Mouse (Mus musculus) midbrain, postnatal 0 days (tissue): ENCODE measurements around the gene Rps6kb1. TPM values are rescaled to one million over a fixed set of nuclear protein-coding genes. Genes with fewer than 3 reads are reported as not detected.

Experiments used
- ATAC-seq: fragments of 200-750 bp; cut with Nextera tagmentation; 2 replicates; pipeline ENCODE4 v1.8.0; 2017; ENCODE audit warnings: moderate number of reproducible peaks, mild to moderate bottlenecking, moderate TSS enrichment, moderate library complexity; ENCODE audit not compliant: low FRiP score
- DNase-seq: peaks from one replicate; pipeline ENCODE4 v3.0.0-alpha.2; 2015; ENCODE audit warnings: low spot score
- H3K27ac ChIP-seq: fragments of 300-500 bp; sonication (generic); 2 replicates; pipeline ENCODE4 v1.5.1; 2014; ENCODE audit warnings: low read depth, mild to moderate bottlenecking, low read length, mixed read lengths
- H3K27me3 ChIP-seq: fragments of 300-500 bp; sonication (generic); 2 replicates; pipeline ENCODE4 v1.6.1; 2014; ENCODE audit warnings: low read length, control low read depth, mixed read lengths; ENCODE audit not compliant: insufficient read depth
- H3K36me3 ChIP-seq: fragments of 300-500 bp; sonication (generic); 2 replicates; pipeline ENCODE4 v1.6.1; 2014; ENCODE audit warnings: low read length, control low read depth, mixed read lengths; ENCODE audit not compliant: insufficient read depth
- H3K4me1 ChIP-seq: fragments of 300-500 bp; sonication (generic); 2 replicates; pipeline ENCODE4 v1.6.1; 2014; ENCODE audit warnings: mild to moderate bottlenecking, control low read depth, antibody characterized with exemption, low read length, mixed read lengths; ENCODE audit not compliant: insufficient read depth
- H3K4me2 ChIP-seq: fragments of 300-500 bp; sonication (generic); 2 replicates; pipeline ENCODE4 v1.6.1; 2014; ENCODE audit warnings: low read depth, mild to moderate bottlenecking, low read length, mixed read lengths; ENCODE audit not compliant: poor library complexity, severe bottlenecking
- H3K4me3 ChIP-seq: fragments of 300-500 bp; sonication (generic); 2 replicates; pipeline ENCODE4 v1.5.1; 2014; ENCODE audit warnings: low read depth, mild to moderate bottlenecking, low read length, moderate library complexity
- H3K9ac ChIP-seq: fragments of 300-500 bp; sonication (generic); replicated peaks from 2 replicates; pipeline ENCODE4 v1.6.1; 2014; ENCODE audit warnings: mild to moderate bottlenecking, low read length, moderate library complexity, mixed read lengths; ENCODE audit not compliant: poor library complexity, severe bottlenecking
- H3K9me3 ChIP-seq: fragments of 300-500 bp; sonication (generic); 2 replicates; pipeline ENCODE4 v1.6.1; 2016; ENCODE audit warnings: low read length, control low read depth
- CTCF ChIP-seq: IDR thresholded peaks from 2 replicates; pipeline ENCODE4 v1.5.1; 2016; ENCODE audit warnings: antibody characterized with exemption, mild to moderate bottlenecking
- WGBS: fragments of 180-500 bp; shearing (Covaris S2); extraction: QIAGEN DNeasy Blood & Tissue Kit; methylation state at CpG from one replicate; pipeline ENCODE4 v1.1.7; 2014; 5-methylcytosine and 5-hydroxymethylcytosine counted together
- polyA plus RNA-seq: library from polyadenylated mRNA; unstranded; fragments of >200 nt; fragmentation: Nextera tagmentation; extraction: Ambion mirVana; gene quantifications from 2 replicates; pipeline ENCODE4 v1.2.1, GENCODE M21; 2015
- total RNA-seq: library from RNA; depleted of rRNA; stranded (reverse); fragments of >200 nt; gene quantifications from 2 replicates; pipeline ENCODE4 v1.2.3, GENCODE M21; 2014

The Rps6kb1 gene
- total and polyA plus RNA-seq, 2 experiments from 2014 or later = 35.6 to 59.6 TPM

- Histone ChIP-seq H3K4me1 (no peaks in the 10 kb centered on the region; the same call in 1 of the 2 replicates), H3K27me3 (no peaks in the 10 kb centered on the region), H3K9ac (no peak overlapping the region), H3K4me2 (no peak overlapping the region), H3K9me3 (no peaks in the 10 kb centered on the region), H3K36me3 (no peaks in the 10 kb centered on the region), H3K4me3 (no peak overlapping the region), H3K27ac (no peak overlapping the region)
- no peak for DNase-seq
- ATAC-seq = no peak
- no peak for TF ChIP-seq CTCF
- 100% methylated on average over 1 of the region's 1 CpGs for WGBS
Observed at GRCm38 (mm10) chr11:86547412-86547811, 2.8 kb upstream of the Rps6kb1 start.

DNA sequence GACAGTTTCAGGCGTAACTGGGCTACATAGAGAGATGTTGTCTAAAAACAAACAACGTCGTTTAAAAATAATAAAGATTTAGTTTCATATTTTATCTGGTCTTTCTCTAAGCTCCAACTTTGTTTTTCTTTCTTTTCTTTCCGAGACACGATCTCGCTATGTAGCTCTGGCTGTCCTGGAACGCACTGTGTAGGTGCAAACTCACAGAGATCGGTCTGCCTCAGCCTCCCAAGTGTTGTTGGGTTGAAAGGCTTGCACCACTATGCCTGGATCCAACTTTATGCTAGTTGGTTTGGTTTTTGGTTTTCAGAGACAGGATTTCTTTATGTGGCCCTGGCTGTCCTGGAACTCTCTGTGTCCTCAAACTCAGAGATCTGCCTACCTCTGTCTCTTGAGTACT, 951 bp upstream of the Rps6kb1 start:
- no peaks in the 10 kb centered on the region for H3K36me3 ChIP-seq

GRCm38 (mm10) chr11:86543960-86544638, 506 bp downstream of the Rps6kb1 start:
- DNase-seq = peak; percentile 1
- Histone ChIP-seq H3K4me1 (no peaks in the 10 kb centered on the region; the same call in 1 of the 2 replicates), H3K27me3 (no peaks in the 10 kb centered on the region), H3K4me3 (peak overlapping the region; percentile 83), H3K4me2 (peak overlapping the region; percentile 74), H3K27ac (peak overlapping the region; percentile 89), H3K9me3 (no peaks in the 10 kb centered on the region), H3K36me3 (no peaks in the 10 kb centered on the region), H3K9ac (peak overlapping the region; percentile 92)
- WGBS = under 1% methylated on average over 36 of the region's 50 CpGs
- ATAC-seq = peak; percentile 55
- TF ChIP-seq CTCF = no peak

More for the DNA sequence above, 951 bp upstream of the Rps6kb1 start:
- H3K27me3 ChIP-seq = no peaks in the 10 kb centered on the region
- peak overlapping the region; percentile 83; the same call in 1 of the 2 replicates for H3K4me3 ChIP-seq
- DNase-seq (no peak), ATAC-seq (no peak)
- H3K9me3 ChIP-seq = no peaks in the 10 kb centered on the region
- H3K27ac ChIP-seq = no peak overlapping the region
- TF ChIP-seq CTCF = no peak
- H3K4me1 ChIP-seq = no peaks in the 10 kb centered on the region; the same call in 1 of the 2 replicates
- 0 out of 2 replicates have a peak overlapping the region, but pooled peaks have one; percentile 24 for H3K9ac ChIP-seq
- WGBS = 84% methylated on average over 8 of the region's 8 CpGs
- H3K4me2 ChIP-seq = peak overlapping the region; percentile 64

DNA sequence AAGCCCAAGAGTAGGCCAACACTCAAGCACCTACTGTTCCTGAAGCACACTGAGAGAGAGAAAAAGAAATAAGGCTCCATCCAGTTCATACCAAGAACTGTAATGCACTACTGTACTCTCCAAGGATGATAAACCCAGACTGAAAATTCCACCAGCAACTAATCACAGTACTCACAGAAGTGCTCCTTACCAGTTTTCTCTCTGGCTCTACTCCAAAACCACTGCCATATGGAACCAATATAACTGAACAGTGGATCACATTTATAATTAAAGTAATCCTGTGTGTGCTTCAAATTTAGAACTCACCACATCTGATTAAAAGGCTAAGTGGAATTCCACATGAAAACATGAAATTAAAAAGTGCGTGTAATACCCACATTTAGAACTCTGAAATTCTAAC, 1.8 kb downstream of the Rps6kb1 start:
- Histone ChIP-seq H3K27ac (no peak overlapping the region), H3K27me3 (no peaks in the 10 kb centered on the region), H3K4me1 (no peaks in the 10 kb centered on the region; the same call in 1 of the 2 replicates), H3K4me3 (no peak overlapping the region), H3K9ac (no peak overlapping the region), H3K9me3 (no peaks in the 10 kb centered on the region), H3K4me2 (no peak overlapping the region), H3K36me3 (no peaks in the 10 kb centered on the region)
- ATAC-seq = no peak
- DNase-seq = no peak
- TF ChIP-seq CTCF = no peak
- 92% methylated on average over 1 of the region's 1 CpGs for WGBS

DNA sequence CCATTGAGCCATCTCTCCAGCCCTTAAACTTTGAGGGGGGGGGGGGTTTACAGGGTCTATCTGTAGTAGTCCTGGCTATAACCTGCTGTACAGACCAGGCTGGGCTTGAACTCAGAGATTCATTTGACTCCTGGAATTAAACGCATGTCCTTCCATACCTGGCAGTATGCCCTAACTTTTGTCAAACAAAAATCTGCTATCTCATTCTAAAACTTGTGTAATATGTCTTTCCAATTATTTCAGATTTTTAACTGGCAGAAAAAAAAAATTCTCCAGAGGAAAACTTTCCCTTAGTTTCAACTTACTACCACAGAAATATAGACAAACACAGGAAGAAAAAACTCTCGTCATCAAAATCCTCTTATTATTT, 4.1 kb downstream of the Rps6kb1 start:
- Histone ChIP-seq H3K4me2 (no peak overlapping the region), H3K4me3 (no peak overlapping the region), H3K4me1 (no peaks in the 10 kb centered on the region; the same call in 1 of the 2 replicates), H3K9ac (no peak overlapping the region), H3K27ac (no peak overlapping the region), H3K27me3 (no peaks in the 10 kb centered on the region), H3K36me3 (no peaks in the 10 kb centered on the region), H3K9me3 (no peaks in the 10 kb centered on the region)
- no peak for TF ChIP-seq CTCF
- DNase-seq = no peak
- WGBS = 92% methylated on average over 2 of the region's 2 CpGs
- ATAC-seq = no peak

DNA sequence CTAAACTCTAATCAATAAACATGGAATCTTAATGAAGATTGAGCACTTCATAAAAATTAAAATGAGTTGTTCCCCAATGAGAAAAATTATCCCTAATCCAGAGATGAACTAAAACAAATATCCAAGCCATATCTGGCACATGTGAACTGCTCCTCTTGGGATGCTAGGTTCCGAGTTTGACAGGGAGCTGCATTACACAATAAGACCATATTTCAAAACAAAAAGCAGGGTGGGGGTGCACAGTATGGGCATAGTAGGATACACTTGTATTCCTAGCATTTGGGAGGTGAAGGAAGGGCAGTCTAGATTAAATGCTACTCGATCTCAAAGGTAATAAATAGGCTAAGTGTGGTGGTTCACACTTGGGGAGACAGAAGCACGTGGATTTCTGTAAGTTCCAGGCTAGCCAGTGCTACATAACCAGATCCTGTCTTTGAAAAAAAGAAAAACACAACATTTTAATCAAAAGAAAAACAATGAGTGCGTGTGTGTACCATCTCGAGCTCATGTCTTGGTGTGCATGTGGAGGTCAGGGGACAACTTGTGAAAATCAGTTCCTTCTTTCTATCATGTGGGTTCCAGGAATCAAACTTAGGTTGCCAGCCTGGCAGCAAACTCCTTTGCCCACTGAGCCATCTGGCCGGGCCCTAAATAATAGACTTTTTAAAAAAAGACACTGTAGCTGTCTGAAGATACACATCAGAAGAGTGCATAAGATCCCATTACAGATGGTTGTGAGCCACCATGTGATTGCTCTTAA, 4.7 kb downstream of the Rps6kb1 start:
- TF ChIP-seq CTCF = no peak
- ATAC-seq = no peak

More for the DNA sequence above, 4.7 kb downstream of the Rps6kb1 start:
- DNase-seq = no peak
- H3K4me2 ChIP-seq = no peak overlapping the region
- H3K4me3 ChIP-seq = no peak overlapping the region
- H3K4me1 ChIP-seq = no peaks in the 10 kb centered on the region; the same call in 1 of the 2 replicates
- no peaks in the 10 kb centered on the region for H3K36me3 ChIP-seq
- no peaks in the 10 kb centered on the region for H3K9me3 ChIP-seq
- H3K9ac ChIP-seq = no peak overlapping the region
- H3K27ac ChIP-seq = no peak overlapping the region
- no peaks in the 10 kb centered on the region for H3K27me3 ChIP-seq
- WGBS = 92% methylated on average over 6 of the region's 6 CpGs
